Mouse (Mus musculus) liver, postnatal 0 days (tissue): ENCODE measurements around the gene Ubac2. TPM values are rescaled to one million over a fixed set of nuclear protein-coding genes. Genes with fewer than 3 reads are reported as not detected.

ENCODE experiments used
- ATAC-seq: fragments of 200-750 bp; cut with Nextera tagmentation; 2 replicates; pipeline ENCODE4 v1.8.0; 2017; ENCODE audit warnings: mild to moderate bottlenecking, moderate library complexity
- DNase-seq: peaks from one replicate; pipeline ENCODE4 v3.0.0-alpha.2; 2016
- H3K27ac ChIP-seq: fragments of 300-500 bp; sonication (generic); 2 replicates; pipeline ENCODE4 v1.5.1; 2014; ENCODE audit warnings: antibody characterized with exemption, moderate library complexity, mild to moderate bottlenecking, low read depth
- H3K27me3 ChIP-seq: fragments of 300-500 bp; sonication (generic); 2 replicates; pipeline ENCODE4 v1.6.1; 2014; ENCODE audit warnings: low read length, control low read depth, mixed read lengths; ENCODE audit not compliant: insufficient read depth
- H3K36me3 ChIP-seq: fragments of 300-500 bp; sonication (generic); replicated peaks from 2 replicates; pipeline ENCODE4 v1.6.1; 2014; ENCODE audit warnings: mild to moderate bottlenecking, control low read depth, low read length, moderate library complexity, mixed read lengths; ENCODE audit not compliant: insufficient read depth
- H3K4me1 ChIP-seq: fragments of 300-500 bp; sonication (generic); 2 replicates; pipeline ENCODE4 v1.6.1; 2014; ENCODE audit warnings: antibody characterized with exemption, mild to moderate bottlenecking, control low read depth; ENCODE audit not compliant: insufficient read depth
- H3K4me2 ChIP-seq: fragments of 300-500 bp; sonication (generic); 2 replicates; pipeline ENCODE4 v1.6.1; 2014; ENCODE audit warnings: low read depth, mild to moderate bottlenecking, low read length, moderate library complexity, mixed read lengths
- H3K4me3 ChIP-seq: fragments of 300-500 bp; sonication (generic); 2 replicates; pipeline ENCODE4 v1.5.1; 2014; ENCODE audit warnings: low read depth, low read length
- H3K9ac ChIP-seq: fragments of 300-500 bp; sonication (generic); replicated peaks from 2 replicates; pipeline ENCODE4 v1.6.1; 2014; ENCODE audit warnings: mild to moderate bottlenecking, moderate library complexity
- H3K9me3 ChIP-seq: fragments of 300-500 bp; sonication (generic); 2 replicates; pipeline ENCODE4 v1.6.1; 2016; ENCODE audit warnings: mild to moderate bottlenecking, control low read depth, low read length, mixed read lengths
- CTCF ChIP-seq: sonication (generic); IDR thresholded peaks from 2 replicates; pipeline ENCODE4 v1.5.1; 2016; ENCODE audit warnings: antibody characterized with exemption, low read depth
- EP300 ChIP-seq: IDR thresholded peaks from 2 replicates; pipeline ENCODE4 v1.6.1; 2016; ENCODE audit warnings: antibody characterized with exemption, low read depth, mild to moderate bottlenecking
- WGBS: fragments of 180-500 bp; shearing (Covaris S2); extraction: QIAGEN DNeasy Blood & Tissue Kit; methylation state at CpG from one replicate; pipeline ENCODE4 v1.1.7; 2014; ENCODE audit not compliant: insufficient replicate concordance; 5-methylcytosine and 5-hydroxymethylcytosine counted together
- polyA plus RNA-seq: library from polyadenylated mRNA; unstranded; fragments of >200 nt; fragmentation: Nextera tagmentation; extraction: Ambion mirVana; gene quantifications from 2 replicates; pipeline ENCODE4 v1.2.1, GENCODE M21; 2015

The Ubac2 gene
- polyA plus RNA-seq, 1 experiment from 2014 or later: 27.4 TPM

- DNase-seq: no peak
- 45% methylated on average over 11 of the region's 11 CpGs for WGBS
- H3K36me3 ChIP-seq: no peaks in the 10 kb centered on the region
- no peak overlapping the region; the same call in 1 of the 2 replicates for H3K9ac ChIP-seq
- peak overlapping the region; percentile 40 for H3K4me2 ChIP-seq
- peak overlapping the region; percentile 62 for H3K27ac ChIP-seq
- TF ChIP-seq CTCF (no peak), EP300 (no peak)
- peak; percentile 38; the same call in 1 of the 2 replicates for ATAC-seq
- no peaks in the 10 kb centered on the region for H3K9me3 ChIP-seq
- no peak overlapping the region for H3K4me3 ChIP-seq
- H3K27me3 ChIP-seq: no peaks in the 10 kb centered on the region
- H3K4me1 ChIP-seq: peaks cover 16% of the 10 kb centered on the region
Observed at GRCm38 (mm10) chr14:122028926-122029745, 150.7 kb downstream of the Ubac2 start.

- Histone ChIP-seq H3K4me2 (no peak overlapping the region), H3K4me1 (peaks cover 16% of the 10 kb centered on the region), H3K4me3 (no peak overlapping the region), H3K36me3 (no peaks in the 10 kb centered on the region), H3K27me3 (no peaks in the 10 kb centered on the region), H3K9me3 (no peaks in the 10 kb centered on the region; the same call in 1 of the 2 replicates), H3K9ac (no peak overlapping the region), H3K27ac (peak overlapping the region; percentile 62)
- 72% methylated on average over 4 of the region's 4 CpGs for WGBS
- ATAC-seq (no peak), DNase-seq (no peak)
- TF ChIP-seq CTCF (no peak), EP300 (no peak)
Observed at GRCm38 (mm10) chr14:122029851-122030250, 151.4 kb downstream of the Ubac2 start.

GRCm38 (mm10) chr14:122032045-122032444 is 153.6 kb downstream of the Ubac2 start:
- 66% methylated on average over 2 of the region's 2 CpGs for WGBS
- no peak overlapping the region for H3K9ac ChIP-seq
- H3K4me2 ChIP-seq: no peak overlapping the region
- ATAC-seq: no peak
- H3K27ac ChIP-seq: no peak overlapping the region
- H3K9me3 ChIP-seq: peaks cover 5% of the 10 kb centered on the region
- no peaks in the 10 kb centered on the region for H3K27me3 ChIP-seq
- no peaks in the 10 kb centered on the region for H3K36me3 ChIP-seq
- DNase-seq: no peak
- TF ChIP-seq EP300 (no peak), CTCF (no peak)
- H3K4me1 ChIP-seq: peaks cover 16% of the 10 kb centered on the region
- no peak overlapping the region for H3K4me3 ChIP-seq

- Histone ChIP-seq H3K4me2 (no peak within 1 kb of the TSS), H3K27me3 (no peaks in the 10 kb centered on the region), H3K4me3 (no peak within 1 kb of the TSS), H3K27ac (no peak within 1 kb of the TSS), H3K9me3 (peaks cover 5% of the 10 kb centered on the region), H3K4me1 (peaks cover 6% of the 10 kb centered on the region), H3K9ac (no peak within 1 kb of the TSS), H3K36me3 (no peaks in the 10 kb centered on the region)
- ATAC-seq: no peak
- TF ChIP-seq EP300: no peak
- TF ChIP-seq CTCF: no peak
- WGBS: 85% methylated on average over 13 of the region's 13 CpGs
- no peak for DNase-seq
Observed at GRCm38 (mm10) chr14:122034451-122034850, 156.0 kb downstream of the Ubac2 start, which contains the start of gene Timm8a2. TSS of gene Timm8a2 (plus strand) at chr14:122034674.

- Histone ChIP-seq H3K4me1 (no peaks in the 10 kb centered on the region), H3K9ac (no peak overlapping the region), H3K4me2 (no peak overlapping the region), H3K27me3 (no peaks in the 10 kb centered on the region), H3K9me3 (peaks cover 5% of the 10 kb centered on the region), H3K36me3 (no peaks in the 10 kb centered on the region), H3K27ac (no peak overlapping the region), H3K4me3 (no peak overlapping the region)
- DNase-seq: no peak
- no peak for ATAC-seq
- WGBS: 79% methylated on average over 1 of the region's 1 CpGs
- TF ChIP-seq CTCF (no peak), EP300 (no peak)
Observed at GRCm38 (mm10) chr14:122035181-122035580, 156.8 kb downstream of the Ubac2 start.

- WGBS: 56% methylated on average over 2 of the region's 2 CpGs
- H3K9ac ChIP-seq: no peak overlapping the region
- H3K9me3 ChIP-seq: peaks cover 5% of the 10 kb centered on the region
- H3K36me3 ChIP-seq: no peaks in the 10 kb centered on the region
- ATAC-seq: no peak
- H3K4me3 ChIP-seq: no peak overlapping the region
- H3K27ac ChIP-seq: no peak overlapping the region
- DNase-seq: no peak
- no peaks in the 10 kb centered on the region for H3K4me1 ChIP-seq
- TF ChIP-seq EP300 (no peak), CTCF (no peak)
- no peaks in the 10 kb centered on the region for H3K27me3 ChIP-seq
- H3K4me2 ChIP-seq: no peak overlapping the region
Observed at GRCm38 (mm10) chr14:122035860-122036259, 157.4 kb downstream of the Ubac2 start.
